Mouse (Mus musculus): ENCODE measurements around the gene Olfr658.

The Olfr658 gene

GRCm38 (mm10) chr7:104646841-104647482 is at the start of gene Olfr658:
Gene Olfr658 (minus strand): TSS chr7:104647305.
- peak; percentile 71 for DNase-seq (ENCODE audit: low read depth, low spot score)

DNA sequence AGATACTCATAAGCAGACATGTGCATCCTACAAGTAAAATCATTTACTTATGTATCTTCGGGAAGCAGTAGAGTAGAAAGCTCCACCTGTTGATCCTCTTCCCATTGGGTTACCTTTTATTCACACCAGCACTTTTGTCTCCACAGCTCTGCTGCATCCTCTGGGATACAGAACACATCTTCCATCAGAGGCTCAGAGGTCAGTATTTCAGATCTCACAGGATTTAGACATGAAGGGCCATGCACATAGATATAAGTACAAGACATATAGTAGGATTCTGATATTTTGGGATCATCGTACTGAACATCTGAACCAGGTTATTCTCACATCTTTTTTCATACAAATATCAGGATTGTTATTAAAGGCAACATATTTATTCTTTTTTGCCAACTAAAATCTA is 39.1 kb upstream of the Olfr658 start, which contains the start of gene Olfr661:
Gene Olfr661 (plus strand): TSS at position 301 of the 400 bp plus-strand sequence.
- no peak for DNase-seq (ENCODE audit: low read depth, low spot score)

GRCm38 (mm10) chr7:104666453-104666852 is 19.3 kb upstream of the Olfr658 start, which contains the start of gene Olfr659:
Gene Olfr659 (plus strand): TSS chr7:104666753.
- no peak for DNase-seq (ENCODE audit: low read depth, low spot score)

GRCm38 (mm10) chr7:104624494-104624893 is 22.6 kb downstream of the Olfr658 start, which contains the start of gene Olfr657:
Gene Olfr657 (plus strand): TSS chr7:104624794.
- no peak for DNase-seq (ENCODE audit: low read depth, low spot score)

- no peak for DNase-seq (ENCODE audit: low read depth, low spot score)
Measured at GRCm38 (mm10) chr7:104613655-104614054, 33.5 kb downstream of the Olfr658 start, which contains the start of gene Olfr656. Gene Olfr656 (plus strand): TSS chr7:104613955.

- no peak for DNase-seq (ENCODE audit: low read depth, low spot score)
Measured at GRCm38 (mm10) chr7:104604727-104605126, 42.4 kb downstream of the Olfr658 start.

DNA sequence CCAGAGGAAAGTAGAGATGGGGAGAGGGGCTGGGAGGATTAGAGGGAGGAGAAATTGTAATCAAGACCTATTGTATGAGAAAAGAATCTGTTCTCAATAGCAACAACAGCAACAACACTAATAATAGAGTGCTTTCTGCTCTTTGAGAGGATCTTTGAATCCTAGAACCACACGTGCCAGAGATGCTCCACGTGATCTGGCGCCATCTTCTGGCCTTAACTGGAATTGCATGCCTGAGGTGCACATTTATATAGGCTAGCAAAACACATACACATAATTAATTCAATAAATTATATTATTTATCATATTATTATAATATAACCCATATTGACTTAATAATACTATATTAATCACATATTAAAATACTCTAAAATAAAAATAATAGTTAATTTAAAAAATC is 43.9 kb downstream of the Olfr658 start:
- peak; percentile 84 for DNase-seq (ENCODE audit: low read depth, low spot score)

GRCm38 (mm10) chr7:104601679-104602078 is 45.4 kb downstream of the Olfr658 start, which contains the start of gene Olfr655:
Gene Olfr655 (minus strand): TSS chr7:104601779.
- no peak for DNase-seq (ENCODE audit: low read depth, low spot score)
